Mouse (Mus musculus): ENCODE data around the gene Gm21149.
"Not testable (repeated sequence)": the region's sequence is repeated elsewhere in the genome, so short reads cannot be mapped to it uniquely, and the experiment has no call there.

DNA sequence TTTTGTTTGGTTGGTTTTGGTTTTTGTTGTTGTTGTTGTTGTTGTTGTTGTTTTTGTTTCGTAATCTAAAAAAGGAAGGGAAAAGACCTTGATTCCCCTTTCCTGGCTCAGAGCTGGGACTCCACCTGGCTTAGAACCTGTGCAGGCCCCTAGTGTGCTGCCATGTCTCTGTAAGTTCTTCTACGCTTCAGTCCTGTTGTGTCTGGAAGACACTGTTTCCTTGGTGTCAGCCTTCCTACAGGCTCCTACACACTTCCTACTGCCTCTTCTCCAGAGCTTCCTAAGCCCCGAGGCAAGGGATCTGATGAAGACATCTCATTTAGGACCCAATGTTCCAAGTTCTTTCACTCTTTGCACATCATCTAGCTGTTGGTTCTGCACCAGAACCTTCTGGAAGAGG lies 22.0 kb upstream of the Gm21149 start:
- not testable (repeated sequence) for TF ChIP-seq POLR2A, CTCF (IDR thresholded peaks at IDR 0.05; ENCODE audit: extremely low read depth, insufficient read depth, low read length)
